Mouse (Mus musculus) heart, adult 8-10 months (tissue): ENCODE data around the gene Dpyd. TPM values are rescaled to one million over a fixed set of nuclear protein-coding genes. Genes with fewer than 3 reads are reported as not detected.

Source experiments
- DNase-seq: peaks from one replicate; pipeline ENCODE4 v3.0.0; 2022; ENCODE audit warnings: low spot score
- total RNA-seq, 4 experiments: library from RNA; stranded (reverse); gene quantifications; 2 replicates each; pipeline ENCODE4 v1.2.4; 2022

The Dpyd gene
- 1 to 10 TPM; 5.1 to 9.3 (median 7.1) TPM for total RNA-seq

GRCm38 (mm10) chr3:118561554-118562310 is at the start of gene Dpyd:
Gene Dpyd (plus strand): TSS chr3:118562129.
- peak; percentile 39 for DNase-seq

GRCm38 (mm10) chr3:118537676-118538075 is 24.3 kb upstream of the Dpyd start:
- DNase-seq: no peak

- DNase-seq: no peak
Measured at GRCm38 (mm10) chr3:118541766-118542165, 20.2 kb upstream of the Dpyd start.

GRCm38 (mm10) chr3:118547551-118548210 is 14.2 kb upstream of the Dpyd start:
- DNase-seq: no peak

GRCm38 (mm10) chr3:118557605-118558004 is 4.3 kb upstream of the Dpyd start:
- no peak for DNase-seq

GRCm38 (mm10) chr3:118559936-118560335 is 2.0 kb upstream of the Dpyd start:
- DNase-seq: no peak

GRCm38 (mm10) chr3:118562311-118562671 is 362 bp downstream of the Dpyd start:
- DNase-seq: no peak

- DNase-seq: no peak
Measured at GRCm38 (mm10) chr3:118566779-118567178, 4.8 kb downstream of the Dpyd start.

GRCm38 (mm10) chr3:118570197-118570596 is 8.3 kb downstream of the Dpyd start:
- DNase-seq: no peak

- DNase-seq: no peak
Measured at GRCm38 (mm10) chr3:118590559-118590958, 28.6 kb downstream of the Dpyd start.

GRCm38 (mm10) chr3:118594864-118595263 is 32.9 kb downstream of the Dpyd start:
- no peak for DNase-seq

- no peak for DNase-seq
Measured at GRCm38 (mm10) chr3:118595693-118596092, 33.8 kb downstream of the Dpyd start.

GRCm38 (mm10) chr3:118601689-118602640 is 40.0 kb downstream of the Dpyd start:
- DNase-seq: no peak

GRCm38 (mm10) chr3:118608708-118609107 is 46.8 kb downstream of the Dpyd start:
- peak; percentile 9 for DNase-seq

- no peak for DNase-seq
Measured at GRCm38 (mm10) chr3:118626455-118627375, 64.8 kb downstream of the Dpyd start.

GRCm38 (mm10) chr3:118629737-118630136 is 67.8 kb downstream of the Dpyd start:
- DNase-seq: no peak

GRCm38 (mm10) chr3:118646024-118646570 is 84.2 kb downstream of the Dpyd start:
- no peak for DNase-seq

- DNase-seq: no peak
Measured at GRCm38 (mm10) chr3:118663987-118664692, 102.2 kb downstream of the Dpyd start.

GRCm38 (mm10) chr3:118674121-118674745 is 112.3 kb downstream of the Dpyd start:
- no peak for DNase-seq

GRCm38 (mm10) chr3:118675441-118675840 is 113.5 kb downstream of the Dpyd start:
- no peak for DNase-seq
